Comparison of ENCODE assay signal across 8 mouse cellular contexts in the genomic region with DNA sequence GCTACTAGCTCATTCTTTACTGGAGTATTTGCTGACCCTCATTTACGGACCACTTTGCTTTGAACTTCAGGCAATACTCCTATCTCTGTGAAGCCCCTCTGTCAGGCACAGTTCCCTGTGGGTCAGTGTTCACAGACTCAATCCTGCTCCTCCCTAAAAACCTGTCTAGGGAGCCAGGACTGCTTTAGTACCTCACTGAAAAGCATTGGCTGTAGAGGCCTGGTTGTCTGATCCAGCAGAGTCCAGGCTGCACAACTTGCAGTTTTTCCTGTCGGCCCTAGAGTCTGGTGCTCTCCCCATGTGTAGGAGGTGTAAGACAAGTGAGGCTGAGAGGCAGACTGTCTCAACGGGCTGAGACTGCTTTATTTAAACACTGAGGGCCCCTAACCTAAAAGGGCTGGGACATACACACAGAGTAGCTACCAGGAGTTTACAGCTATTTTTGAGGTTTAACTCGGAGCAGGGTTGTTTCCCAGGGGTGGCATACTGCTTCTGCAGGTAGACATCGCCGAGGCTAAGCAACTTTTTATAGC. TPM values are rescaled to one million over a fixed set of nuclear protein-coding genes. Genes with fewer than 3 reads are reported as not detected.
DNase-seq lines count a peak whose midpoint lies in the region; ATAC-seq and TF ChIP-seq lines count a peak whose summit lies in the region.

No protein-coding gene starts in this region.

- H3K27ac ChIP-seq in cerebellum, adult 2 months (ENCODE audit: insufficient read depth, low read length), result peak overlapping the region; percentile 91; the same call in 1 of the 2 replicates
- H3K27ac ChIP-seq in lung, embryonic 16.5 days (ENCODE audit: low read length), result peak overlapping the region; percentile 81
- H3K27ac ChIP-seq in intestine, embryonic 15.5 days, result peak overlapping the region; percentile 73; the same call in 1 of the 2 replicates
- H3K27ac ChIP-seq in neural tube, embryonic 14.5 days (ENCODE audit: low read depth, low read length), result no peak overlapping the region

- no peak for TF ChIP-seq CTCF in cerebellum, adult 2 months (IDR thresholded peaks at IDR 0.05; ENCODE audit: borderline replicate concordance, insufficient read depth, low read depth, low read length)
- TF ChIP-seq CTCF in lung, adult 2 months (IDR thresholded peaks at IDR 0.05; ENCODE audit: insufficient read depth, low read length), result no peak

- TF ChIP-seq POLR2A in cerebellum, adult 2 months (IDR thresholded peaks at IDR 0.05; ENCODE audit: borderline replicate concordance, insufficient read depth, low read length), result no peak
- TF ChIP-seq POLR2A in lung, adult 2 months (IDR thresholded peaks at IDR 0.05; ENCODE audit: borderline replicate concordance, extremely low read depth, low read depth, low read length), result no peak

- H3K27me3 ChIP-seq in cerebellum, adult 2 months (ENCODE audit: control insufficient read depth, insufficient read depth, low read length), result no peaks in the 10 kb centered on the region
- H3K27me3 ChIP-seq in lung, embryonic 16.5 days (ENCODE audit: control insufficient read depth, insufficient read depth, low read depth, low read length), result peaks cover 5% of the 10 kb centered on the region; the same call in 1 of the 2 replicates
- 0 out of 2 replicates have a peak, but pooled peaks cover 3% of the 10 kb centered on the region for H3K27me3 ChIP-seq in intestine, embryonic 15.5 days (replicated peaks)
- no peaks in the 10 kb centered on the region for H3K27me3 ChIP-seq in neural tube, embryonic 14.5 days (ENCODE audit: control insufficient read depth, insufficient read depth, low read length)

- H3K36me3 ChIP-seq in lung, embryonic 16.5 days (ENCODE audit: control insufficient read depth, insufficient read depth, low read length), result no peaks in the 10 kb centered on the region
- H3K36me3 ChIP-seq in intestine, embryonic 15.5 days, result no peaks in the 10 kb centered on the region
- H3K36me3 ChIP-seq in neural tube, embryonic 14.5 days (ENCODE audit: control insufficient read depth, insufficient read depth, low read length), result 0 out of 2 replicates have a peak, but pooled peaks cover 4% of the 10 kb centered on the region

- H3K4me1 ChIP-seq in cerebellum, adult 2 months (ENCODE audit: control insufficient read depth, insufficient read depth, low read length), result peaks cover 13% of the 10 kb centered on the region
- peaks cover 24% of the 10 kb centered on the region for H3K4me1 ChIP-seq in lung, embryonic 16.5 days (replicated peaks; ENCODE audit: control insufficient read depth, insufficient read depth, low read length)
- H3K4me1 ChIP-seq in lung, adult 2 months (ENCODE audit: control insufficient read depth, insufficient read depth, low read length), result peaks cover 2% of the 10 kb centered on the region; the same call in 1 of the 2 replicates
- H3K4me1 ChIP-seq in intestine, embryonic 15.5 days (replicated peaks), result peaks cover 16% of the 10 kb centered on the region
- peaks cover 17% of the 10 kb centered on the region for H3K4me1 ChIP-seq in neural tube, embryonic 14.5 days (ENCODE audit: control insufficient read depth, insufficient read depth, low read length)

- peak overlapping the region; percentile 94 for H3K9ac ChIP-seq in lung, embryonic 16.5 days (ENCODE audit: low read length)
- peak overlapping the region; percentile 59; the same call in 1 of the 2 replicates for H3K9ac ChIP-seq in intestine, embryonic 15.5 days
- no peak overlapping the region for H3K9ac ChIP-seq in neural tube, embryonic 14.5 days (replicated peaks; ENCODE audit: low read depth, low read length)

- peak overlapping the region; percentile 90 for H3K4me3 ChIP-seq in cerebellum, adult 2 months (replicated peaks; ENCODE audit: insufficient read depth, low read depth, low read length)
- peak overlapping the region; percentile 98 for H3K4me3 ChIP-seq in lung, embryonic 16.5 days (ENCODE audit: low read length)
- no peak overlapping the region for H3K4me3 ChIP-seq in lung, adult 2 months (replicated peaks; ENCODE audit: extremely low read depth, low read depth, low read length)
- peak overlapping the region; percentile 87 for H3K4me3 ChIP-seq in intestine, embryonic 15.5 days (replicated peaks)
- H3K4me3 ChIP-seq in neural tube, embryonic 14.5 days (ENCODE audit: low read depth, low read length), result peak overlapping the region; percentile 84; the same call in 1 of the 2 replicates

- WGBS in cerebellum, adult 2 months, result 60% methylated on average over 6 of the region's 6 CpGs
- WGBS in lung, embryonic 16.5 days, result 65% methylated on average over 6 of the region's 6 CpGs
- WGBS in lung, adult 2 months, result 66% methylated on average over 6 of the region's 6 CpGs
- WGBS in intestine, embryonic 15.5 days, result 65% methylated on average over 6 of the region's 6 CpGs
- 67% methylated on average over 6 of the region's 6 CpGs for WGBS in neural tube, embryonic 14.5 days

- DNase-seq in cerebellum, adult 2 months, result no peak
- DNase-seq in lung, adult 2 months, result no peak
- no peak for DNase-seq in thymus, postnatal 14 days
- DNase-seq in thymus, postnatal 10 days (ENCODE audit: low spot score in 2 of 2), result no peak

- no peaks in the 10 kb centered on the region for H3K9me3 ChIP-seq in lung, embryonic 16.5 days (ENCODE audit: control insufficient read depth, low read length)
- no peaks in the 10 kb centered on the region for H3K9me3 ChIP-seq in intestine, embryonic 15.5 days
- H3K9me3 ChIP-seq in neural tube, embryonic 14.5 days (ENCODE audit: control insufficient read depth, low read length), result no peaks in the 10 kb centered on the region

- ATAC-seq in cerebellum, adult (ENCODE audit: insufficient number of reproducible peaks, low FRiP score, low TSS enrichment), result no peak
- no peak for ATAC-seq in lung, embryonic 16.5 days (ENCODE audit: low read depth)
- no peak for ATAC-seq in intestine, embryonic 15.5 days
- ATAC-seq in neural tube, embryonic 14.5 days (ENCODE audit: low read depth), result no peak

- H3K4me2 ChIP-seq in lung, embryonic 16.5 days (ENCODE audit: low read depth, low read length), result peak overlapping the region; percentile 65
- H3K4me2 ChIP-seq in intestine, embryonic 15.5 days (replicated peaks), result peak overlapping the region; percentile 74
- H3K4me2 ChIP-seq in neural tube, embryonic 14.5 days (ENCODE audit: low read depth, low read length), result peak overlapping the region; percentile 76

RNA-seq across cellular contexts. Expression of a gene that starts 1.3 kb away (rescaled TPM):
- 61.0 and 62.2 TPM in 2 replicates for polyA plus RNA-seq in cerebellum, adult 2 months (2012; rRNA removed)
- 30.1 and 31.0 TPM in 2 replicates for polyA plus RNA-seq in lung, embryonic 16.5 days (2015; fragmentation: Nextera tagmentation; extraction: Ambion mirVana)
- 24.1 and 24.5 TPM in 2 replicates for polyA plus RNA-seq in lung, adult 2 months (2012; rRNA removed)
- polyA plus RNA-seq in intestine, embryonic 15.5 days (2015; fragmentation: Nextera tagmentation; extraction: Ambion mirVana), result 22.3 and 22.7 TPM in 2 replicates
- 189 and 220 TPM in 2 replicates for polyA plus RNA-seq in neural tube, embryonic 14.5 days (2014; fragmentation: Nextera tagmentation; extraction: Ambion mirVana)

RNA-seq across cellular contexts. Expression of a gene that starts 7.7 kb away (rescaled TPM):
- 55.5 and 55.6 TPM in 2 replicates for polyA plus RNA-seq in cerebellum, adult 2 months (2012; rRNA removed)
- polyA plus RNA-seq in lung, embryonic 16.5 days (2015; fragmentation: Nextera tagmentation; extraction: Ambion mirVana), result 34.9 and 37.2 TPM in 2 replicates
- 37.1 and 43.7 TPM in 2 replicates for polyA plus RNA-seq in lung, adult 2 months (2012; rRNA removed)
- 32.0 and 34.2 TPM in 2 replicates for polyA plus RNA-seq in intestine, embryonic 15.5 days (2015; fragmentation: Nextera tagmentation; extraction: Ambion mirVana)
- polyA plus RNA-seq in neural tube, embryonic 14.5 days (2014; fragmentation: Nextera tagmentation; extraction: Ambion mirVana), result 85.1 and 87.5 TPM in 2 replicates

RNA-seq across cellular contexts. Expression of a gene that starts 8.6 kb away (rescaled TPM):
- 44.2 and 44.6 TPM in 2 replicates for polyA plus RNA-seq in cerebellum, adult 2 months (2012; rRNA removed)
- 59.1 and 59.3 TPM in 2 replicates for polyA plus RNA-seq in lung, embryonic 16.5 days (2015; fragmentation: Nextera tagmentation; extraction: Ambion mirVana)
- polyA plus RNA-seq in lung, adult 2 months (2012; rRNA removed), result 14.1 and 21.5 TPM in 2 replicates
- polyA plus RNA-seq in intestine, embryonic 15.5 days (2015; fragmentation: Nextera tagmentation; extraction: Ambion mirVana), result 50.5 and 51.9 TPM in 2 replicates
- 50.3 and 65.6 TPM in 2 replicates for polyA plus RNA-seq in neural tube, embryonic 14.5 days (2014; fragmentation: Nextera tagmentation; extraction: Ambion mirVana)

RNA-seq across cellular contexts. Expression of a gene that starts 15.6 kb away (rescaled TPM):
- polyA plus RNA-seq in cerebellum, adult 2 months (2012; rRNA removed), result 142 and 149 TPM in 2 replicates
- 49.1 and 54.6 TPM in 2 replicates for polyA plus RNA-seq in lung, embryonic 16.5 days (2015; fragmentation: Nextera tagmentation; extraction: Ambion mirVana)
- polyA plus RNA-seq in lung, adult 2 months (2012; rRNA removed), result 121 and 128 TPM in 2 replicates
- 57.4 and 64.7 TPM in 2 replicates for polyA plus RNA-seq in intestine, embryonic 15.5 days (2015; fragmentation: Nextera tagmentation; extraction: Ambion mirVana)
- polyA plus RNA-seq in neural tube, embryonic 14.5 days (2014; fragmentation: Nextera tagmentation; extraction: Ambion mirVana), result 61.3 and 66.6 TPM in 2 replicates

RNA-seq across cellular contexts. Expression of a gene that starts 56.5 kb away (rescaled TPM):
- 0.21 and 0.26 TPM in 2 replicates for polyA plus RNA-seq in cerebellum, adult 2 months (2012; rRNA removed)
- polyA plus RNA-seq in lung, embryonic 16.5 days (2015; fragmentation: Nextera tagmentation; extraction: Ambion mirVana), result 0.21 and 0.49 TPM in 2 replicates
- not detected in 2 replicates for polyA plus RNA-seq in lung, adult 2 months (2012; rRNA removed)
- polyA plus RNA-seq in intestine, embryonic 15.5 days (2015; fragmentation: Nextera tagmentation; extraction: Ambion mirVana), result 1.3 and 3.1 TPM in 2 replicates
- not detected in 2 replicates for polyA plus RNA-seq in neural tube, embryonic 14.5 days (2014; fragmentation: Nextera tagmentation; extraction: Ambion mirVana)
